In genomic region chr12:86768986-86769580, GRCm38 (mm10) we compare ENCODE assay signal across 10 mouse cellular contexts. TPM values are rescaled to one million over a fixed set of nuclear protein-coding genes. Genes with fewer than 3 reads are reported as not detected.
DNase-seq lines count a peak whose midpoint lies in the region; ATAC-seq lines count a peak whose summit lies in the region.
"Had no signal": no experiment of that assay in that cellular context is flagged by ENCODE, and none has a peak within 500 bp of the region (broad histone marks: within the 10 kb centered on the region; RNA-seq: fewer than 3 reads in every experiment).

No protein-coding gene starts in this region.

- H3K9me3 ChIP-seq in kidney, embryonic 14.5 days (ENCODE audit: control insufficient read depth, low read length) = no peaks in the 10 kb centered on the region
- H3K9me3 ChIP-seq: embryonic facial prominence, embryonic 15.5 days; neural tube, embryonic 13.5 days had no signal

- no peak overlapping the region for H3K9ac ChIP-seq in kidney, embryonic 14.5 days (ENCODE audit: low read depth, low read length)
- H3K9ac ChIP-seq: embryonic facial prominence, embryonic 15.5 days; neural tube, embryonic 13.5 days had no signal

- no peak overlapping the region for H3K4me2 ChIP-seq in kidney, embryonic 14.5 days (replicated peaks; ENCODE audit: low read depth, low read length)
- H3K4me2 ChIP-seq: embryonic facial prominence, embryonic 15.5 days; neural tube, embryonic 13.5 days had no signal

- no peaks in the 10 kb centered on the region for H3K27me3 ChIP-seq in kidney, embryonic 14.5 days (ENCODE audit: control insufficient read depth, insufficient read depth, low read length)
- H3K27me3 ChIP-seq: embryonic facial prominence, embryonic 15.5 days; neural tube, embryonic 13.5 days had no signal

- WGBS in kidney, embryonic 14.5 days = 39% methylated on average over 4 of the region's 4 CpGs

- peak; percentile 88 for DNase-seq in kidney, adult 18-20 months
- DNase-seq in adrenal gland, postnatal 10 days = peak; percentile 89
- DNase-seq in embryo, embryonic 11.5 days (ENCODE audit: low read depth, low spot score) = peak; percentile 71
- DNase-seq in heart, postnatal 10 days = peak; percentile 87 to 94
- DNase-seq in left cerebral cortex, adult 8-10 months (ENCODE audit: low spot score in 2 of 2) = peak; percentile 67 to 91
- DNase-seq in naive thymus-derived CD4-positive, alpha-beta T cell, adult 2 months (ENCODE audit: low read depth) = peak; percentile 88
- DNase-seq in testis, postnatal 14 days (ENCODE audit: low spot score) = peak; percentile 46

- intact Hi-C loops in heart, postnatal 10 days (cut with DNase I) = loop anchor here (1.0 to 10.0 kb wide), 4 partner anchors 54 to 566 kb away; no protein-coding TSS in a partner anchor

- no peak for ATAC-seq in kidney, embryonic 14.5 days (ENCODE audit: low FRiP score, low TSS enrichment)

- H3K4me1 ChIP-seq in kidney, embryonic 14.5 days (ENCODE audit: control insufficient read depth, insufficient read depth, low read length) = no peaks in the 10 kb centered on the region; the same call in 1 of the 2 replicates

- H3K36me3 ChIP-seq in kidney, embryonic 14.5 days (ENCODE audit: control insufficient read depth, insufficient read depth, low read length) = no peaks in the 10 kb centered on the region
- H3K36me3 ChIP-seq: embryonic facial prominence, embryonic 15.5 days; neural tube, embryonic 13.5 days had no signal

- H3K27ac ChIP-seq in kidney, embryonic 14.5 days (ENCODE audit: low read depth, low read length) = no peak overlapping the region

- no peak overlapping the region for H3K4me3 ChIP-seq in kidney, embryonic 14.5 days (ENCODE audit: low read length)
- H3K4me3 ChIP-seq: embryonic facial prominence, embryonic 15.5 days; neural tube, embryonic 13.5 days had no signal

RNA-seq across cellular contexts. Expression of gene Lrrc74a, which starts 34.9 kb away (rescaled TPM):
- not detected in 2 replicates for polyA plus RNA-seq in kidney, embryonic 14.5 days (2014; fragmentation: Nextera tagmentation; extraction: Ambion mirVana)
- total RNA-seq in adrenal gland, postnatal 10 days (2021) = not detected
- total RNA-seq in heart, postnatal 10 days (2021) = not detected
- not detected for total RNA-seq in left cerebral cortex, adult 8-10 months (2022)
- polyA plus RNA-seq: embryonic facial prominence, embryonic 15.5 days; neural tube, embryonic 13.5 days had no signal

RNA-seq across cellular contexts. Expression of gene Angel1, which starts 42.8 kb away (rescaled TPM):
- polyA plus RNA-seq in kidney, embryonic 14.5 days (2014; fragmentation: Nextera tagmentation; extraction: Ambion mirVana) = 7.9 and 10.2 TPM in 2 replicates
- total RNA-seq in adrenal gland, postnatal 10 days (2021) = 1 to 10 TPM; 2.9 to 4.9 TPM
- 1 to 10 TPM; 4.8 to 5.6 TPM for total RNA-seq in heart, postnatal 10 days (2021)
- 10 to 100 TPM in 2 of 4 experiments, 1 to 10 TPM in 2; 9.0 to 10.4 (median 9.6) TPM for total RNA-seq in left cerebral cortex, adult 8-10 months (2022)
